In the genomic region with DNA sequence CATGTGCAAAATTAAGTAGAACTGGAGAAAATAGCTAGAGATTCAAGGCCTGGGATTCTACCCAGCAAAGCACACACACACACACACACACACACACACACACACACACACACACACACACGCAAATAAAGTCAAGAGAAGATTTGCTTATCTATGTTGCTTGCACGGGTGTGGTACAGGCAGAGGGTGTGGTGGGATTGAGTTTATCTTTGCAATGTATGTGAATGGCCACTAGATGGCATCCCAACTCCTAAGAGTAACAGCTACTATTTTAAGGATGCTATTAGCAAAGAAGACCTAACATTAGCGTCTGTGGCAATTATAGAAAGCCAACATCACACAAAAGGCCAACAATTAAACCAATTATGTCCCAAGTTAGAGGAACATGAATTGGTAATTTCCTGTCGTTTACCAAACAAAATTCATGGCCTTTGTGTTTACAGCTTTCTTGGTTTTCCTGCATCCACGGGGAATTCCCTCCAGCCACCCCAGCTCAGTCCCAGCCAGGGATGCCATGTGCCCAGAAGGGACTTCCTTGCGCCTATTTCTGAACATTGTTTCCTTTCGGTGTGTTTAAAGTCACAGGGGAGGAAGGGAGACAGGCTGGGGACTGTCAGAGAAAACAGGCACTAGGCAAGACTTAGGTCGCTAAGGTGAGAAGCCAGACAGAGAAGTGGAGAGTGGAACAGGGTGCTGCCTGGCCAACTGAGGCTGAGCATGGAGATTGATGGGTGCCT, we compare ENCODE assay signal across 8 mouse cellular contexts. TPM values are rescaled to one million over a fixed set of nuclear protein-coding genes. Genes with fewer than 3 reads are reported as not detected.
DNase-seq lines count a peak whose midpoint lies in the region; ATAC-seq lines count a peak whose summit lies in the region.

No protein-coding gene starts in this region.

- H3K9me3 ChIP-seq in neural tube, embryonic 15.5 days (replicated peaks) = no peaks in the 10 kb centered on the region
- no peaks in the 10 kb centered on the region for H3K9me3 ChIP-seq in hindbrain, embryonic 14.5 days (ENCODE audit: control insufficient read depth, low read length)
- H3K9me3 ChIP-seq in limb, embryonic 11.5 days (ENCODE audit: control insufficient read depth, low read length) = no peaks in the 10 kb centered on the region

- H3K27ac ChIP-seq in neural tube, embryonic 15.5 days (replicated peaks) = no peak overlapping the region
- H3K27ac ChIP-seq in hindbrain, embryonic 14.5 days = no peak overlapping the region
- no peak overlapping the region for H3K27ac ChIP-seq in limb, embryonic 11.5 days (replicated peaks; ENCODE audit: low read depth, low read length)

- no peak overlapping the region for H3K4me2 ChIP-seq in neural tube, embryonic 15.5 days
- H3K4me2 ChIP-seq in hindbrain, embryonic 14.5 days (replicated peaks) = no peak overlapping the region
- H3K4me2 ChIP-seq in limb, embryonic 11.5 days (ENCODE audit: low read depth, severe bottlenecking) = no peak overlapping the region

- no peaks in the 10 kb centered on the region for H3K4me1 ChIP-seq in neural tube, embryonic 15.5 days
- no peaks in the 10 kb centered on the region for H3K4me1 ChIP-seq in hindbrain, embryonic 14.5 days (replicated peaks; ENCODE audit: control insufficient read depth, insufficient read depth, low read length)
- no peaks in the 10 kb centered on the region for H3K4me1 ChIP-seq in limb, embryonic 11.5 days (ENCODE audit: control insufficient read depth, insufficient read depth, low read length)

- H3K9ac ChIP-seq in neural tube, embryonic 15.5 days (replicated peaks) = no peak overlapping the region
- H3K9ac ChIP-seq in hindbrain, embryonic 14.5 days = no peak overlapping the region
- H3K9ac ChIP-seq in limb, embryonic 11.5 days (ENCODE audit: low read length) = no peak overlapping the region

- WGBS in neural tube, embryonic 15.5 days = 29% methylated on average over 8 of the region's 8 CpGs
- WGBS in hindbrain, embryonic 14.5 days = 38% methylated on average over 8 of the region's 8 CpGs
- 33% methylated on average over 8 of the region's 8 CpGs for WGBS in limb, embryonic 11.5 days

- H3K4me3 ChIP-seq in neural tube, embryonic 15.5 days (replicated peaks) = no peak overlapping the region
- no peak overlapping the region for H3K4me3 ChIP-seq in hindbrain, embryonic 14.5 days (replicated peaks; ENCODE audit: low read length)
- H3K4me3 ChIP-seq in limb, embryonic 11.5 days (ENCODE audit: low read depth, low read length) = no peak overlapping the region

- no peaks in the 10 kb centered on the region for H3K27me3 ChIP-seq in neural tube, embryonic 15.5 days (replicated peaks)
- no peaks in the 10 kb centered on the region for H3K27me3 ChIP-seq in hindbrain, embryonic 14.5 days (ENCODE audit: control insufficient read depth, insufficient read depth, low read length)
- no peaks in the 10 kb centered on the region for H3K27me3 ChIP-seq in limb, embryonic 11.5 days (ENCODE audit: control insufficient read depth, insufficient read depth, low read length)

- no peak for ATAC-seq in neural tube, embryonic 15.5 days (ENCODE audit: low FRiP score)
- ATAC-seq in hindbrain, embryonic 14.5 days (ENCODE audit: low FRiP score) = no peak
- ATAC-seq in limb, embryonic 11.5 days (ENCODE audit: insufficient number of reproducible peaks, low FRiP score, low TSS enrichment, low read depth) = no peak

- no peaks in the 10 kb centered on the region for H3K36me3 ChIP-seq in neural tube, embryonic 15.5 days
- no peaks in the 10 kb centered on the region for H3K36me3 ChIP-seq in hindbrain, embryonic 14.5 days (replicated peaks; ENCODE audit: control insufficient read depth, insufficient read depth)
- H3K36me3 ChIP-seq in limb, embryonic 11.5 days (ENCODE audit: control insufficient read depth, insufficient read depth, low read length) = no peaks in the 10 kb centered on the region

- peak; percentile 30 for DNase-seq in neural tube, embryonic 10.5 days (ENCODE audit: extremely low spot score, low spot score)
- DNase-seq in NIH3T3 (ENCODE audit: low read depth) = peak; percentile 87
- DNase-seq in cerebellum, adult 9-11 months = peak; percentile 8
- DNase-seq in hindbrain, embryonic 14.5 days (ENCODE audit: low spot score) = peak; percentile 84
- peak; percentile 41 for DNase-seq in limb, embryonic 11.5 days (ENCODE audit: low spot score)
- DNase-seq in retina, postnatal 7 days (ENCODE audit: low read depth, low spot score) = peak; percentile 44
- DNase-seq in testis, postnatal 14 days (ENCODE audit: low spot score) = no peak

RNA-seq across cellular contexts. Expression of gene Pik3r6, which starts 17.4 kb away (rescaled TPM):
- polyA plus RNA-seq in neural tube, embryonic 15.5 days (2015; fragmentation: Nextera tagmentation; extraction: Ambion mirVana) = 1.9 and 3.0 TPM in 2 replicates
- polyA plus RNA-seq in hindbrain, embryonic 14.5 days (2014; fragmentation: Nextera tagmentation; extraction: Ambion mirVana) = 1.3 and 1.7 TPM in 2 replicates
- 1.3 and 1.6 TPM in 2 replicates for polyA plus RNA-seq in limb, embryonic 11.5 days (2014; fragmentation: Nextera tagmentation; extraction: Ambion mirVana)

RNA-seq across cellular contexts. Expression of gene Pik3r5, which starts 53.5 kb away (rescaled TPM):
- polyA plus RNA-seq in neural tube, embryonic 15.5 days (2015; fragmentation: Nextera tagmentation; extraction: Ambion mirVana) = 0.72 and 2.0 TPM in 2 replicates
- polyA plus RNA-seq in hindbrain, embryonic 14.5 days (2014; fragmentation: Nextera tagmentation; extraction: Ambion mirVana) = 0.37 and 1.2 TPM in 2 replicates
- 1.2 and 1.7 TPM in 2 replicates for polyA plus RNA-seq in limb, embryonic 11.5 days (2014; fragmentation: Nextera tagmentation; extraction: Ambion mirVana)
